Mouse (Mus musculus) skeletal muscle tissue, adult 2 months (tissue): Measurements from ENCODE around the gene Bin2.

Experiments
- DNase-seq: peaks from one replicate; pipeline ENCODE4 v3.0.0-alpha.2; 2012; ENCODE audit warnings: low read depth, low spot score

Gene Bin2

DNA sequence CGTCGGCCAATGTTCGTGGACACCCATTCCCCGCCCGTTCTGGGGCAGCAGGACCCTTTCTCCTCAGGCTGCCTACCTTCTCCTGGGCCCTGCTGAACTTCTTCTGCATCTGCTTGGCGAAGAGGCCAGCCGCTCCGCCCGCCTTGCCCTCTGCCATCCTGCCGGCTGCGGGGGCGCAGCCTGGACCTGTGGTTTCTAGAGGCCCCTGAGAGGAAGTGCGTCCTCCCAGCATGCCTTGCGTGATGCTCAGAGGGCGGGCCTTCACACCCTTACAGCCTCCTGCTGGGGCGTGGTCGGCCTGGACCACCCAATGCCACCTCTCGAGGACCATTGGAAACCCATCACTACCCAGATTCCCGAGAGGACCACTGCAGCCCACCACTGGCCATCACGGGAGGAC, at the start of gene Bin2:
Bin2 (minus strand) TSS at position 217 of the 400 bp plus-strand sequence.
- DNase-seq = peak; percentile 28

- DNase-seq = no peak
These were observed 49.2 kb upstream of the Bin2 start for GRCm38 (mm10) chr15:100718572-100718971.

- DNase-seq = no peak
These were observed 48.6 kb upstream of the Bin2 start for GRCm38 (mm10) chr15:100717933-100718332.

DNA sequence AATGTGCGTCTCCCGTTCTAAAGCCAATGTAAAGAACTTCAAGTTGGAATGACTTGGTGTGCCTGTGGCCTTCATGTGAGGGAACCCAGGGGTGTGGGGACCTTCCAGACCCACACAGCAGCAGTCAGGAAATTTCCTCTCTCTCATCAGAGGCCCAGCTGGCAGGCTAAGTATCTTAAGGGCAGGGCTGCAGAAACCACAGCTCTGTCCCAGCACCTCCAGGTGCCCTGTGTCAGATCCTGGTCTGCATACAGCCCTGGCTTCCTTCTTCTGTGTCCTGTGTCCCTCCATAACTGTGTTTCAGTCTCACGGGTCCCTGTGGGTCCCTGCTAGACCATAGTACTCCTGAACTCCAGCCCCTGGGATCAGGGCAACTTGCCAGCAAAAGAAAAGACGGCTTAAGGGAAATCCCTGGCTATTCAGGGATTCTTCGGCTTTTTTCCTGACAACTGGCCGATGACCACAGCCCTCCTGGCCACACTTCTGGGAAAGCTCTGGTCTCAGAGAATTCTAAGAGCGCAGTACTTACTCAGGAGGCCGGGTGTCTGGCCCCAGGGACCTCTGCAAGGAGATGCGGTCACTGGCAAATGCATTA, 46.1 kb upstream of the Bin2 start:
- no peak for DNase-seq

DNA sequence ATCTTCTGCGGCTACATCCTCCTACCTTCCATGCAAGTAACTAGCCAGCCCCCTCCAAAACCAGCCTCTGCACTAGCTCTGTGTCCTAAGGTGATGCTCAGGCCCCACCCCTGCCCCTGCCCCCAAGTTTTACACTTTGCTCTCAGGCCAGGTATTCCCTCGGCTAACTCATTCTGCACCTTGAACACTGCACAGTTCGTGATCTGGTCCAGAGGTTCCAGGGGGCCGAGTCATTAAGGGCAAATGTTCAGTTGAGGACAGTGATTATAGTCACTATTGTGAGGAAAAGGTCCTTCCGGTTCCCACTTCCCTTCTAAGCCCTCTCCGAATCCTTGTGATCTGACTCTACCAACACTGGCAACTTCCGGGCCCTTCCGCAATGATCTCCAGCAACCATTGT, 45.1 kb upstream of the Bin2 start:
- no peak for DNase-seq

DNA sequence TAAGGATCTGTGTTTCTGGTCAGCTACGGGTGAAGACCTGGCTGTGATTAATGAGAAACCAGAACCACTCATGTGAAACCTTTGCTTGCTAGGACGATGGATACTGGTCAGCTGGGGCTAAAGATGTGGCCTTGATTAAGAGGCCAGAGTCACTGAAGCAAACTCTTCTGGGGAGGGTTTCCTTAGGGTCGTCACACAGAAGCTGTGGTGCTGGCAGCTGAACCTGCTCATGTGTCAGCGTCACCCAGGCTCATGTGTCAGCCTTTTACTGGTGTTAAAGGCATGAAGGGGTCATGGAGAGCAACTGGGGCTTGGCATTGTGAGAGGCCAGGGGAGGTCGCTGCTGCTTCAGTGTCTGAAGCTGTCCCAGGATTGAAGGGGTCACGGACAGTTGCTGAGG, 41.5 kb upstream of the Bin2 start:
- no peak for DNase-seq

DNA sequence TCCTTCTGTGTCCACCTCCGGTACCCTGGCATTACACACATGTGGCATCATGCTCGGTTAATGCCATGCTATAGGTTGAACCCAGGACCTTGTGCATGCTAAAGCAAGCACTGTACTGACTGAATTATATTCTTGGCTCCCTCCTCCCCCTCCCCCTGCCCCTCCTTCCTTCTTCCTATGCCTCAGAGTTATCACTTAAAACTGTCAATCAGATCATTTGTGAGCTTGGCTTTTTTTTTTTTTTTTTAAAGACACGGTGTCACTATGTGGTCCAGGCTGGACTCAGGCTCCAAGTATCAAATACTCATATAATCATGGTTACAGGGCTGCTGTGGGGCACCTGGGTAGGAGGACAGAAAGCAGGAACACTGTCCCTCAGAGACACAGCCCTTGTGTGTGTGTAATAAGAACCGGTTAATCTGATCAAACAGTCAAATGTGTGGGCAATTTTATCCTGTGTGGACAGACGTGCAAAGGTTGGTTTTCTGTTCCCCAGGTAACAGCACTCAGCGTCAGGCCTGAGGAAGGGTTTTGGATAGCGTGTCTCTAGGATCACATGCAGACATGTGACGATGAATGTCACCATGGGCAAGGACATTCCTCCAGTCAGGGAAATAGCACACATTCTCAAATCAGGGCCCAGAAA, 39.2 kb upstream of the Bin2 start:
- DNase-seq = no peak

DNA sequence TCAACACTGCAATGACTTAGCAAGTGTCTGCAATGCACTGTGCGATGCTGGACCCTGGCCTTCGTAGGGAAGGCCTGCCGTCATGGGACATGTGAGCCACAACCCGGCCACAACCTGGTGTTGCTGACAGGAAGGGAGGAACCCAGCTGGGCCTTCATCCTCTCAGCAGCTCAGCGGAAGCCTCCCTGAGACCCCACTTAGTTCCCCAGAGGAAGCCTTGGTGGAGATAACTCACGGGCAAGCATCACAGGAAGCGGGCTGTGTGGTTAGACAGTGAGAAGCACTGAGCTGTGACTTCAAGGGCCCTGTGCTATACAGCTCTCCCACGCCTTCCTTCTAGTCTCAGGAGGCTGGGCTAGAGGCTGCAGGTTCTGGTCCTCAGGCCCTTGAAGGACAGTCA, 36.9 kb upstream of the Bin2 start:
- DNase-seq = peak; percentile 34

GRCm38 (mm10) chr15:100705376-100705775, 36.0 kb upstream of the Bin2 start:
- no peak for DNase-seq

DNA sequence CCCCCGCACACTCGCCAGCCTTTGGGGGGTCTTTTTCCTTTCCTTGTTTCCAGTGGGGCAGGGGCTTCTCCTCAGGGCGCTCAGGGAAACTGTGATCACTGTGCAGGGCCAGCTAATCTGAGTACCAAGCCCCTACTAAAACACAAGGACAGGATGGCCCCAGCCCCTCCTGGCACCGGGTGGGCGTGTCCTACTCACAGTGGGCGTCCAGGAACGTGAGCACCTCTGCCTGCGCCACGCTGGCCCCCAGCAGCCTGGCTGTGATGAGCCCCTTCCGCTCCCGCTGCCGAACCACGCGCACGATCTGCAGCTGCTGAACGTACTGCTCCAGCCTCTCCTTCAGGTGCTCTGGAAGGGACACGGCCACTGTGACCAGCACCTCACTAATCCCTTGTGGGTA, 34.6 kb upstream of the Bin2 start:
- DNase-seq = no peak

- DNase-seq = no peak
These were observed 32.5 kb upstream of the Bin2 start for GRCm38 (mm10) chr15:100701856-100702255.

GRCm38 (mm10) chr15:100701108-100701507, 31.8 kb upstream of the Bin2 start:
- DNase-seq = no peak

DNA sequence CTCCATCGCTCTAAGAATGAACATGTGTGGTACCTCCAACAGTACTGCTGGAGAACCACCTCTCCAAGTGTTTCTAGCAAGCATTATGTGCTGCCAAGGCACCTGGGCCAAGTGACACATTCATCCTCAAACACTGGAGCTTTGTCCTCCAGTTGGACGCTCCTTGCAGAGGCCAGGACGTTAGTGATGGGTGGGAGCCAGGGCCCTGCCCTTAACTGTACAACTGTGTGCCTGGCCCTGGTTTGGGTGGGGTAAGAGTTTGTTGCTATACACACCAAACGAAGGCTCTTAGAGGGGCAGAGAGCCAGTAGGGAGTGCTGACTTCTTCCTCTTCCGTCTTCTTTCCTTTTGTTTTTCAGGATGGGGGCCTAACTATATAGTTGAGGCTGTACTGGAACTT, 31.1 kb upstream of the Bin2 start:
- DNase-seq = no peak

GRCm38 (mm10) chr15:100699386-100699785, 30.0 kb upstream of the Bin2 start:
- no peak for DNase-seq

- DNase-seq = no peak
These were observed 28.7 kb upstream of the Bin2 start for GRCm38 (mm10) chr15:100698078-100698477.

DNA sequence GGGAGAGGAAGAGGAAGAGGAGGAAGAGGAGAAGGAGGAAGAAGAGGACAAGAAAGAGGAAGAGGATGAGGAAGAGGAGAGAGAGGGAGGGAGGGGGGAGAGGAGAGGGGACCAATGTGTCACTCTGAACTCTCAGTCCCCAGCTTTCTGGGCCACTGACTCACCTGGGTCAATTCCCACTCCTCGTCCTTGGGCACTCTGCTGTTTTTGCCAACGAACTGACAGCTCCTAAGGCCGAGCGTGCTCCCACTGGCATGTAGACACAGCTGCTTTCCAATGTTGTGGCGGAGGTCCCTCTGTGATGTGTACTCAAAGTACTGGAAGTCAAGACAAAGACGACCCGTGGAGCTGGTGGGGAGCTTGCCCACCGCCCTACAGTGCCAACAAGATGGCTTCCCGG, 25.1 kb upstream of the Bin2 start:
- no peak for DNase-seq

DNA sequence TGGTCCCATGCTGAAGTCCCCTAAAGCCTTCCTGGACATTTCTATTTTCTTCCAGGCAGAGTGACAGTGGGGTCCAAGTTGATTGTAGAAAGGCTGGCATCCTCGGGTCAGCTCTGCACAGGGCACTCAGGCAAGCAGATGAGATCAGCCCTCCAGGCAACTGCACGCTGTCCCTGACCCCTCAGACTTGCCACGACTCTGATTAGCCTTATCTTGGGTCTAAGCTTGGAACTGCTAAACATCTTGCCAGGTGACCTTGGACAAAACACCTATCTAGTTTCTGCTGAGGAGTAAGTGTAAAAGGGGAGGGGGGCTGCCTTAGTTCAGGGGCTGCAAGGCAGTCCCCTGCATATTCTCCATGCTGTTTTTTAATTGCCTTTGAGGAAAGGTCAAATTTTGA, 22.6 kb upstream of the Bin2 start:
- DNase-seq = no peak

GRCm38 (mm10) chr15:100687430-100687971, 18.1 kb upstream of the Bin2 start, which contains the start of gene Cela1:
Gene Cela1, minus strand, starts transcription at chr15:100687921.
- no peak for DNase-seq

DNA sequence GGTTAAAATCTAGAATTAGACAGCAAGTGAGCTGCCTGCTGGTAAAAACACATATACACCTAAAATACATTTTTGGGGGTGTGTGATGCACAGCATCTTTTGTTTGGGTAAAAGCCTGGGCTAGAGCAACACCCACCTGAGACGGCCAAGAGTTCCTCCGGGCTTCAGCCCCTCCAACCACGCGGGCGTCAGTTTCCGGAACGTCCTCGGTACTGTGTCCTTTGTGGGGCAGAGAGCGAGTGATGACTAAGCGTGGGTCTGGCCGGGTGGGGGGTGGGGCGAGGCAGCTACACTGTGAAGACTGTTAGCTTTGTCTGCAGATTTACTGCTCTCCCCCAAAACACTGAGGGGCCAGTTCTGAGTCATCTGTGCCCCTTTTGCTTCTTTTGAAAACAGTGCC, 17.6 kb upstream of the Bin2 start:
- DNase-seq = no peak

DNA sequence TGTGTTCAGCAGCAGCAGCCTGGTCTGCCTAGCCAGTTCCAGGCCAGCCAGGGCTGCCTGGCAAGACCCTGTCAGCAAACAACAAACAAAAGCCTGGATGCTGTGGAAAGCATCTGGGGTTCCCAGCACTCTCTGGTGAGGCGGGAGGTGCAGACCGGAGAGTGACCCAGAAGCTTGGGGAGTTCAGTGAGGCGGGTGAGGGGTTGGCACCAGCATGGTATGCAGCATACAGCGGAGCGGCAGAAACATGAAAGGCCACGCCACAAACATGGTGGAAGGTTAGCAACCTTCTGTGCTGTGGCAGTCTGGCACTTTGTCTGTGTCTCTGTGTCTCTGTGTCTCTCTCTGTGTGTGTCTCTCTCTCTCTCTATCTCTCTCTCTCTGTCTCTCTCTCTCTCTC, 17.1 kb upstream of the Bin2 start:
- no peak for DNase-seq

DNA sequence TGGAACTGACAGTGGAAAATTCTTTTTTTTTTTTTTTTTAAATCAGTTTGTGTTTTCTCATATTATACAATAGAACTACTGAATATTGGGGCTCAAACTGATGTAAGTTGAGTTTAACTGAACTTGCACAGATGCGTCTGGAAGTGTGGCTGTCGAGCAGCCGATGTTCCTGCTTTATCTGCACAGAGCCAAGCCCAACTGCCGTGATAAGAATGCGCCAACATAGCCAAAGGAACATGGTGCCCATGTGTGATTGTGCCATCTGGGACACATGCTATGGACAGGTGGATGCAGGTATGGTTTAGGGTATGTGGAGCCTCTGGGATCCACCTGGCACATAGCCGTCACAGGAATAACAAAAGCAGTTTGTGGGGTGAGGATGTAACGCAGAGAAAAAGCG, 16.5 kb upstream of the Bin2 start:
- DNase-seq = no peak

- no peak for DNase-seq
These were observed 15.9 kb upstream of the Bin2 start for GRCm38 (mm10) chr15:100685255-100685654.

DNA sequence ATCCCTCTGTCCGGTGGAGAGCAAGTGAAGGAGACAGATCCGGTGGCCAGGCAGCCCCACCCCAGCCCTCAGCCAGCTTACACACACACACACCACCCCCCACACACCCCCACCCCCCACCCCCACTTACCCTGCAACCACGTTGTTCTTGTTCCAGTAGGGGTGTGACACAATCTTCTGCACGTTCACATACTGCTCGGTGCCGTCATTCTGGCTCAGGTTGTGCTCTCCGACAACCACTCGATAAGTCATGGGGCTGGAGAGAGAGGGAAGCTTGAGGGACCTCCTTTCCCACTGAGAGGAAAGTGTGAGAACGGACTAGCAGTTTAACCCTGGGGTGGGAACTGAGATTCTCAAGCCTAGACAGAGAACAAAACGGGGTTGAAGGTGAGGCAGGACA, 15.1 kb upstream of the Bin2 start:
- DNase-seq = no peak
